Mouse (Mus musculus) T-helper 2 cell (primary cell): ENCODE measurements around the gene Rbm6.

Source experiments
- in situ Hi-C: fragments of 300-600 bp; cut with MboI, MseI; formaldehyde crosslinking; loops from one replicate; pipeline ENCODE4 v1.15.1; 2025; ENCODE audit warnings: high pct_unique_total_duplicates

Gene Rbm6

GRCm38 (mm10) chr9:107873137-107873536, at the start of gene Rbm6:
Rbm6 (minus strand) TSS chr9:107873237.
- in situ Hi-C loops = no loop called here

DNA sequence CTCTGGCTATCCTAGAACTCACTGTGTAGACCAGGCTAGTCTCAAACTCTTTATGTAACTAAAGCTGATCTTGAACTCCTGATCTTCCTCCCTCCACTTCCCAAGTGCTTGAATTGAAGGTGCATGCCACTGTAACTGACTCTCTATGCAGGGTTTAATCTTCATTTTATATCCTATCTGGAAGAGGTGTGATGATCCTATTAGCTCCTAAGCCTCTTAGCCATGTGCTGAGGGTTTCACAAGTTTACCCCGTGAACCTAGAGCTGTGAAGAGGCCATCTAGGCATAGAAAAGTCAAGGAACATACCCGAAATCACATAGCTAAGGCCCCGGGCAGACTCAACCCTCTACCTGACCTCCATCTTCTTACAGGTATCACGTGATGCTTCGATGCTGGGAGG, 46.4 kb upstream of the Rbm6 start:
- in situ Hi-C loops = loop anchor here (10.0 kb wide), 1 partner anchor 1015 kb away; the partner anchor contains the start of gene Uqcrc1

DNA sequence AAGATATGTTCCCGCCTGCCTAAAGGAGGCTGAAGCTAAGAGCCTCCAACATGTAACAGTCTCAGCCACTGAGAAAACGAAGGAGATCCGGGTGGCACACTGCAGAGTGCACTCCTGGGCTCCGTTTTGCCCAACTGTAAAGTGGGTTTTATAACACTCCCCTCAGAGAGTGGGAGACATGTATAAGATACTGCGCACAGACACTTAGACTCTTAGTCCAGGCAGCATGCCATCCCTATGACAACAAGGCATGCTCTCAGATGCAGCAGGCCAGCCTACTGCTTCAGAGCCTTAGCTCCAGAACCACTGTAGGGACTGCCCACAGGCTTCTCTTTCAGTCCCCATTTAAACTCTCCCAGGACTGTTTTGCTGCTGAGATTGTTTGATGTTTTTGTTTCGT, 45.8 kb upstream of the Rbm6 start:
- in situ Hi-C loops = loop anchor here (10.0 kb wide), 1 partner anchor 1016 kb away; the partner anchor contains the start of gene Uqcrc1

- in situ Hi-C loops = loop anchor here (10.0 kb wide), 1 partner anchor 1017 kb away; the partner anchor contains the start of gene Uqcrc1
Observed at GRCm38 (mm10) chr9:107917895-107918608, 45.0 kb upstream of the Rbm6 start.

DNA sequence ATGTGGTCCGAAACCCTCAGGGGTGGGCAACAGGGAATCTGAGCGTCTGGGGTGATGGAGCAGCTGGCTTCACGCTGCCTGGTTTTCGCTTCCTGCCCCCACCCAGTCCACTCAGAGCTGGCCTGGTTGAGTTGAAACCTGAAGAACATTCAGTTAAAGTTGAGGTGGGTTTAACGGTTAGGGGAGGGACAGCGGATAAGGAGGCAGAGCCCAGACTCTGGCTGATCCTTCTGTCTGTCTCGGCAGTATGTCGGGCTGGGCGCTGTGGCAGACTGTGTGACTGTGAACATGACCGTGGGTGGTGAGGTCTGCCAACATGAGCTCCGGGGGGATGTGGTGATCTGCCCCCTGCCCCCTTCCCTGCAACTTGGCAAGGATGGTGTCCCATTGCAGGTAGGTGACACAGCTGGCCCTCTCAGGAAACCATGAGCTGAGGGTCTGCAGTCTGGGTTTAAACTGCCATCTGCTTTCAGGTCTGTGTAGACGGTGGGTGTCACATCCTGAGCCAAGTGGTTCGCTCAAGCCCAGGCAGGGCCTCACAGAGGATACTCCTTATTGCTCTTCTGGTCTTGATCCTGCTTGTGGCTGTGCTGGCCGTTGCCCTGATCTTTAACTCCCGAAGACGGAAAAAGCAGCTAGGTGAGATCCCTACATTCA, 41.9 kb upstream of the Rbm6 start:
- in situ Hi-C loops = loop anchor here (10.0 kb wide), 1 partner anchor 1020 kb away; the partner anchor contains the start of gene Uqcrc1

GRCm38 (mm10) chr9:107910025-107910769, 37.2 kb upstream of the Rbm6 start:
- in situ Hi-C loops = loop anchor here (10.0 kb wide), 1 partner anchor 1025 kb away; the partner anchor contains the start of gene Uqcrc1

- in situ Hi-C loops = no loop called here
Observed at GRCm38 (mm10) chr9:107908410-107909158, 35.5 kb upstream of the Rbm6 start.

DNA sequence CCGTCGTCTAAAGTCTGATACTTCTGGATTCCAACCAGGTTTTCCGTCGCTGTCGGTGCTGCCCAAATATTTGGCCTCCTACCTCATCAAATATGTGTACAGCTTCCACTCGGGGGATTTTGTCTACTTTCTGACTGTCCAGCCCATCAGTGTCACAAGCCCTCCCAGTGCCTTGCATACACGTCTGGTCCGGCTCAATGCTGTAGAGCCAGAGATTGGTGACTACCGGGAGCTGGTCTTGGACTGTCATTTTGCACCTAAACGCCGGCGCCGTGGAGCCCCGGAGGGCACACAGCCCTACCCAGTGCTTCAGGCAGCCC, 34.7 kb upstream of the Rbm6 start:
- in situ Hi-C loops = no loop called here

GRCm38 (mm10) chr9:107906967-107907800, 34.1 kb upstream of the Rbm6 start:
- in situ Hi-C loops = no loop called here

DNA sequence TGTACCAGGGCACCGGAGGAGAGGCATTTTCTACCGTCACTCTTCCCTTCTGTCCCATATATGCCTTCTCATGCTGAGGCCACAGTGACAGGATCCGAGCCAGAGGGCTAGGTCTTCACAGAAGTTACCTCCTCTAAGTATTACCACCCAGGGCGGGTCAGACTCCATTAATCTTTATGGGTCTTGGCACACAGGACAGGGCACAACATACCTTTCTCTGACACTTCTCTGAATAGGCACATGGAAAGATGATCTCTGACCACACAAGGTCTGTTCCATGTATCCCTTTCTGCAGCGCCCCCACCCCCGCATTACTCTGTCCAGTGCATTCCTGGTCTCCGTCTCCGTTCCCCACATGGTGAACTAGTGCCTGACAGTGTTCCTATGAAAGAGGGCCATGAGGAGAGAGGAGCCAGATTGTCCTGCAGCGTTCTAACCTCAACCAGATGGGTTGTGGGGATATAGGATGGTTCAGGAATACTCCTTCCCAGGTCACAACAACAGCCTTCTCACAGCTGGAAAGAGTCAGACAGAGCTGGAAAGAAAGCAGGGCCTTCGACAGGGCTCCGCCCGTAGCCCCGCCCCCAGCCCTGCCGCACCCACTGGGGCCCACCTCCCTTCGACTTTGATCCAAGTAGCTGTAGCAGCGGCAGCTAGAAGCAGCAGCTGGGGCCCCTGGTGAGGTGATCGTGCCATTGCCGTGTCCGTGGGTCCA, 33.4 kb upstream of the Rbm6 start, which contains the start of gene Mst1r:
Gene Mst1r, plus strand, starts transcription at position 622 of the 715 bp plus-strand sequence.
- in situ Hi-C loops = no loop called here

GRCm38 (mm10) chr9:107904726-107905125, 31.7 kb upstream of the Rbm6 start:
- in situ Hi-C loops = no loop called here

- in situ Hi-C loops = no loop called here
Observed at GRCm38 (mm10) chr9:107901627-107901914, 28.5 kb upstream of the Rbm6 start.

GRCm38 (mm10) chr9:107900840-107901626, 28.0 kb upstream of the Rbm6 start:
- in situ Hi-C loops = no loop called here

DNA sequence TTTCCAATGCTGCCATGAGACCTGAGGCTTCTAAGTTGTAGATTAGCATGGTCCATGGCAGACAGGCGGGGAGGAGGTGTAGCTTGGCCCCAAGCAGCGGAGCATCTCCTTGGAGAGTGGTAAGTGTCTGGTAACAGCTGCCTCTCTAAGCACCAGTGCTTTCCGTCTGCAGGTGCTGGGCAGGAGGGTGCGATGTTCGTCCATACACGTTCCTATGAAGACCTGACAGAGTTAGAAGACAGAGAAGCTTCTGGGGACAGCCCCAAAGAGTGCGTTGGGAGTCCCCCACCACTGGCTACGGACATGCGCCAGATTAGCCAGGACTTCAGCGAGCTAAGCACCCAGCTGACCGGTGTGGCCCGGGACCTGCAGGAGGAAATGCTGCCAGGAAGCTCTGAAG, 26.8 kb upstream of the Rbm6 start:
- in situ Hi-C loops = no loop called here

DNA sequence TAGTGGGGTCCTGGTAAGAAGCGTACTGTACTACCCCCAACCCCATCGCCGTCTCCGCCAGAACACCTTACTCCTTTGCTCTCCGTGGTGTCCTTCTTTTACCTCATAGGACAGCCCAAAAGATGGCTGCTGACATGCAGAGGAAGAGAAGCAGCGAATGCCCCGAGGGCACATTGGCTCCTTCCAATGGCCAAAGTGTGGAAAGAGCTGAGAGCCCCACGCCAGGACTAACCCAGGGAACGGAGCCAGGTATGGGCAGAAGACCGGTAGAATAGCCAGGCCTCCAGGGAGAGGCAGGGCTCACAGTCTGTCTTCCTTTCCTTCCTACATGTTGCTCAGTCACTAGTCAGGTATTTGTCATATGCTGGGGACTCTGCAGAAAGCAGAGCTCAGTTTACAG, 25.5 kb upstream of the Rbm6 start:
- in situ Hi-C loops = no loop called here

DNA sequence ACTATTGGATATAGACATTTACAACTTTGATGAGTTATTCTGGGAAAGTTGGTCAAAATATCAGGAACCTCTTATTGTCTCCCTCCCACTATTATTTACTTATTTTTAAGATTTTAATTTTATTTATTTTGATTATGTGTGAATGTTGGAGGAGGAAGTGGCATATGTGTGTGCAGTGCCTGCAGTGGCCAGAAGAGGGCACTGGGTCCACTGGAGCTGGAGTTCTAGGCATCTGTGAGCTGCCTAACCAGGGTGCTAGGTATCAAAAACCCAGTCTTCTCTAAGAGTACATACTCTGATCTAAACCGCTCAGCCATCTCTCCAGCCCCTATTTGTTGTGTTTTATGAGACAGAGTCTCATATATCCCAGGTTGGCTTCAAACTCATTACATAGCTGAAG, 18.0 kb upstream of the Rbm6 start:
- in situ Hi-C loops = no loop called here

DNA sequence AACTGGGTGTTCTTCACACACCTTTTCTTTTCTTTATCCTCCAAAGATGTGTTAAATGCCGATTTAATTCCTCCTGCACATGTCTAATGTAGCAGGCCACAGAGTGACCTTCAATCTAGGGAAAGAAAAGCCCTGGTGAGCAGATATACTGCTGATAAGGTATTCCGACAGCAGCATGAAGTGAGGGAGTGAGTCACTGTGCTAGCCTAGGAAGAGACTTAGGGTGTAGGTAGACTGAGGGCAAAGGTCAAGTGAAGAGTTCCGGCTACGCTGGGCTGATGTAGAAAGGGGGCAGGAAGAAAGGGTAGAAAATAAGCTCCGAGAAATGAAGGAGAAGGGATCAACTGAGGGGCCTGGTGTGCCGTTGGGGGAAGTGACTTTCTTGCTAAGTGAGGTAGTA, 17.2 kb upstream of the Rbm6 start:
- in situ Hi-C loops = no loop called here

DNA sequence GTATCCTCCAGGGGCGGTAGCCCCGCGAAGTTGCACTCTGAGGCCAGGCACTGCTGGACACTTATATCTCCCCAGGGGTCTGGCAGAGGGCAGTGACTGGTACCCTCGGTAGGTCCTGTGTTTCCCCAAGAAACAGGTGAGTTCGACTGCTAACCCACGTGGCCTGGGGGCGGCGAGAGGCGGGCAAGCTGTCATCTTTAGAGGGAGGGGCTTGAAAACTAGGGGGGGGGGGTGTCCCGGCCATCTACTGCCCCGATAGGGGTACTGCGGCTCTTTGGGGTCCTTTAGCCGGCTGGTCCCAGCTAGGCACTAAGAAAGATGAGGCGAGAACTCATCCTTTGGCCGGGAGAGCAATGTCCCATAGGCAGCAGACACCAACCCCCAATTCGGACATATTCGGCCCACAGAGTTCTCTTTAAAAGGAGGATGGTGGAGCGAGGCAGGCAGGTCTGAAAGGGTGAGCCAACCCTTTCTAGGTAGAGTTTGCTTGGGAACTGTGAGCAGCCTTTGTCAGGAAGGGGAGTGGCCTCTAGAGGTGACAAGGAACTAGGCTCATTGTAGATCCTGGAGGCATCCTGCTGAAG, 15.3 kb upstream of the Rbm6 start:
- in situ Hi-C loops = no loop called here

DNA sequence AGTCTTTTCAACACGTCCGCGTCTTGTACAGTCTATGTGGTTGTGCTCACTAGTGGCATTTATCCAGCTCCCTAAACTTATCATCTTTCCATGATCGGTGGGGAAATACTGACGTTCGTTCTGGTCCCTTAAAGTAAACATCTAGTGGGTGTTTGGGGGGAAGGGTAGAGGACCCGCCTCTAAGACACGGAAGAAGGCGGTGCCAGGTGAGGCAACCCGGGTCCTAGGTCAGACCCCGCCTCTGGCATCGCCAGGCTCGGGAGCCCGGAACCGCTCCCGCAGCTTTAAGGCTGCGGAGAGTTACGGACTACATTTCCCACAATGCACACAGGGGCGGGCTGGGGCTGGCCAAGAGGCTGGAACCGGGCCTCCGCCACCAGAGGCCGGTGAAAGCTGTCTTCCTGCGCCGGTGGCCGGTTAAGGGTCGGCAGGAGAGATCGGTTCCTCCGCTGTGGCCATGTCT, 14.8 kb upstream of the Rbm6 start, which contains the start of gene Mon1a:
Gene Mon1a, plus strand, starts transcription at position 348 of the 463 bp plus-strand sequence.
- in situ Hi-C loops = no loop called here
